Mouse (Mus musculus): Measurements from ENCODE around the gene Rpa2. TPM values are rescaled to one million over a fixed set of nuclear protein-coding genes. Genes with fewer than 3 reads are reported as not detected.
"Not testable (repeated sequence)": the region's sequence is repeated elsewhere in the genome, so short reads cannot be mapped to it uniquely, and the experiment has no call there.

Rpa2 gene
- polyA plus RNA-seq, 1 experiment from 2014 or later, result 43.0 TPM

- no peak overlapping the region for H3K4me2 ChIP-seq (ENCODE audit: low read depth, low read length)
- no peak overlapping the region for H3K4me3 ChIP-seq (ENCODE audit: low read depth, low read length)
- no peaks in the 10 kb centered on the region for H3K27me3 ChIP-seq (ENCODE audit: insufficient read depth, low read length)
- ATAC-seq, result no peak
- H3K4me1 ChIP-seq (ENCODE audit: insufficient read depth), result peaks cover 21% of the 10 kb centered on the region
- H3K9ac ChIP-seq (replicated peaks), result no peak overlapping the region
- DNase-seq, result no peak
- no peaks in the 10 kb centered on the region for H3K36me3 ChIP-seq (replicated peaks; ENCODE audit: insufficient read depth, low read length)
- H3K27ac ChIP-seq (ENCODE audit: low read depth), result no peak overlapping the region
- no peak for TF ChIP-seq EP300 (IDR thresholded peaks at IDR 0.05; ENCODE audit: low read depth)
- no peak for TF ChIP-seq CTCF (IDR thresholded peaks at IDR 0.05; ENCODE audit: low read depth)
- H3K9me3 ChIP-seq (ENCODE audit: low read length), result no peaks in the 10 kb centered on the region
- 93% methylated on average over 2 of the region's 2 CpGs for WGBS (ENCODE audit: insufficient replicate concordance)
These were observed 33.4 kb upstream of the Rpa2 start for GRCm38 (mm10) chr4:132734766-132735165.

- Histone ChIP-seq H3K27ac (ENCODE audit: low read depth) (no peak overlapping the region), H3K9ac (replicated peaks) (no peak overlapping the region), H3K27me3 (ENCODE audit: insufficient read depth, low read length) (no peaks in the 10 kb centered on the region), H3K4me2 (ENCODE audit: low read depth, low read length) (no peak overlapping the region), H3K9me3 (ENCODE audit: low read length) (no peaks in the 10 kb centered on the region), H3K4me3 (ENCODE audit: low read depth, low read length) (no peak overlapping the region), H3K4me1 (ENCODE audit: insufficient read depth) (peaks cover 21% of the 10 kb centered on the region), H3K36me3 (replicated peaks; ENCODE audit: insufficient read depth, low read length) (no peaks in the 10 kb centered on the region)
- ATAC-seq, result no peak
- 76% methylated on average over 2 of the region's 2 CpGs for WGBS (ENCODE audit: insufficient replicate concordance)
- no peak for TF ChIP-seq CTCF (IDR thresholded peaks at IDR 0.05; ENCODE audit: low read depth)
- TF ChIP-seq EP300 (IDR thresholded peaks at IDR 0.05; ENCODE audit: low read depth), result no peak
- no peak for DNase-seq
These were observed 32.7 kb upstream of the Rpa2 start for GRCm38 (mm10) chr4:132735389-132735788.

- TF ChIP-seq EP300 (IDR thresholded peaks at IDR 0.05; ENCODE audit: low read depth) (no peak), CTCF (IDR thresholded peaks at IDR 0.05; ENCODE audit: low read depth) (peak; percentile 45)
- no peak overlapping the region for H3K4me2 ChIP-seq (ENCODE audit: low read depth, low read length)
- WGBS (ENCODE audit: insufficient replicate concordance), result 53% methylated on average over 3 of the region's 3 CpGs
- no peak overlapping the region for H3K4me3 ChIP-seq (ENCODE audit: low read depth, low read length)
- H3K36me3 ChIP-seq (replicated peaks; ENCODE audit: insufficient read depth, low read length), result no peaks in the 10 kb centered on the region
- DNase-seq (peak; percentile 59), ATAC-seq (peak; percentile 64)
- no peak overlapping the region for H3K27ac ChIP-seq (ENCODE audit: low read depth)
- no peak overlapping the region for H3K9ac ChIP-seq (replicated peaks)
- H3K4me1 ChIP-seq (ENCODE audit: insufficient read depth), result peaks cover 21% of the 10 kb centered on the region
- H3K27me3 ChIP-seq (ENCODE audit: insufficient read depth, low read length), result no peaks in the 10 kb centered on the region
- no peaks in the 10 kb centered on the region for H3K9me3 ChIP-seq (ENCODE audit: low read length)
These were observed 32.2 kb upstream of the Rpa2 start for GRCm38 (mm10) chr4:132735894-132736293.

GRCm38 (mm10) chr4:132737154-132737553, 31.0 kb upstream of the Rpa2 start:
- not testable (repeated sequence) for H3K4me1 ChIP-seq (ENCODE audit: insufficient read depth); H3K9me3 ChIP-seq (ENCODE audit: low read length); H3K27ac ChIP-seq (ENCODE audit: low read depth); H3K4me2 ChIP-seq (ENCODE audit: low read depth, low read length); ATAC-seq; H3K9ac ChIP-seq (replicated peaks); H3K4me3 ChIP-seq (ENCODE audit: low read depth, low read length); H3K27me3 ChIP-seq (ENCODE audit: insufficient read depth, low read length); DNase-seq; H3K36me3 ChIP-seq (replicated peaks; ENCODE audit: insufficient read depth, low read length)
- 88% methylated on average over 9 of the region's 9 CpGs for WGBS (ENCODE audit: insufficient replicate concordance)

- TF ChIP-seq CTCF (IDR thresholded peaks at IDR 0.05; ENCODE audit: low read depth) (no peak), EP300 (IDR thresholded peaks at IDR 0.05; ENCODE audit: low read depth) (no peak)
- Histone ChIP-seq H3K36me3 (replicated peaks; ENCODE audit: insufficient read depth, low read length) (no peaks in the 10 kb centered on the region), H3K4me2 (ENCODE audit: low read depth, low read length) (no peak overlapping the region), H3K9me3 (ENCODE audit: low read length) (no peaks in the 10 kb centered on the region), H3K27me3 (ENCODE audit: insufficient read depth, low read length) (no peaks in the 10 kb centered on the region), H3K27ac (ENCODE audit: low read depth) (no peak overlapping the region), H3K4me1 (ENCODE audit: insufficient read depth) (no peaks in the 10 kb centered on the region), H3K4me3 (ENCODE audit: low read depth, low read length) (no peak overlapping the region), H3K9ac (replicated peaks) (no peak overlapping the region)
- no peak for DNase-seq
- ATAC-seq, result no peak
- 85% methylated on average over 7 of the region's 7 CpGs for WGBS (ENCODE audit: insufficient replicate concordance)
These were observed 26.6 kb upstream of the Rpa2 start for GRCm38 (mm10) chr4:132741491-132741890.

- TF ChIP-seq EP300 (IDR thresholded peaks at IDR 0.05; ENCODE audit: low read depth), result no peak
- TF ChIP-seq CTCF (IDR thresholded peaks at IDR 0.05; ENCODE audit: low read depth), result no peak
- Histone ChIP-seq H3K27me3 (ENCODE audit: insufficient read depth, low read length) (no peaks in the 10 kb centered on the region), H3K4me3 (ENCODE audit: low read depth, low read length) (no peak overlapping the region), H3K9ac (replicated peaks) (no peak overlapping the region), H3K4me1 (ENCODE audit: insufficient read depth) (peaks cover 5% of the 10 kb centered on the region; the same call in 1 of the 2 replicates), H3K27ac (ENCODE audit: low read depth) (no peak overlapping the region), H3K9me3 (ENCODE audit: low read length) (no peaks in the 10 kb centered on the region), H3K36me3 (replicated peaks; ENCODE audit: insufficient read depth, low read length) (no peaks in the 10 kb centered on the region), H3K4me2 (ENCODE audit: low read depth, low read length) (no peak overlapping the region)
- DNase-seq, result no peak
- ATAC-seq, result peak; percentile 16; the same call in 1 of the 2 replicates
- WGBS (ENCODE audit: insufficient replicate concordance), result 60% methylated on average over 11 of the region's 11 CpGs
These were observed 23.9 kb upstream of the Rpa2 start for GRCm38 (mm10) chr4:132743992-132744911.
